Mouse (Mus musculus) thymus, postnatal 25 days (tissue): ENCODE data around the gene Grb2.
A peak's percentile ranks its signal among the peaks of the same experiment; 100 is the strongest.

ENCODE experiments used
- DNase-seq: peaks from one replicate; pipeline ENCODE4 v3.0.0; 2022

Grb2 gene

DNA sequence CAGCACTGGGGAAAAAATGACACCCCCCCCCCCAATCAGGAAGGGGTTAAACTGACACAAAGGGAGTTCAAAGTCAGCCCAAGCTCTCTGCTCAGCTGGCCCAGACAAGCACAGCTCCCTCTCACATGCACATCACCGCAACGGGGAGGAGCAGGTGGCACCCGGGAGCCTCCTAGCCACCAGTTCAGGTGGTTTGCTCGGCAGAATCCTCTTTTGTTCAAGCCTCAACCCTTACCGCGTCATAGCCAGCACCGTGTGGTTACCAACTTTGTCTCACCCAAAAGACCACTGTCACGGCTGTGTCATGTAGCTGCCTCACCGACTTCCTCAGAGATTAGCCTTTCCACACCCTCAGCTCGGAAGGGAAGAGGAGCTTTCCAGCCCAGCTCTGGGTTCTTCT lies 65.1 kb downstream of the Grb2 start:
- DNase-seq, result peak; percentile 83

DNA sequence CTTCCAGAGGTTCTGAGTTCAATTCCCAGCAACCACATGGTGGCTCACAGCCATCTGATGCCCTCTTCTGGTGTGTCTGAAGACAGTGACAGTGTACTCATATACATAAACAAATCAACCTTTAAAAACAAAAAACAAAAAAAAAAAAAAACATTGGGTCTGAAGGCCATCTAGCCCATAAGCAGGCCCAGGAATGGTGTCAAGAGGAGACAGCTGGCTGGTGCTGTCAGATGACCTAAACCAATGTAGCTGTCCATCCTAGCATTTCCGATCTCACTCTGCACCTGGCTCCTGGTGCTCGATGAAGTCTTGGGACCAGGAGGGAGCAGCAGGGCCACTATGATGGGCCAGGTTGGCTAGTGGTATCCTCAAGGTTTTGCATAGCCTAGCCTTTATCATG lies 65.7 kb downstream of the Grb2 start:
- no peak for DNase-seq

DNA sequence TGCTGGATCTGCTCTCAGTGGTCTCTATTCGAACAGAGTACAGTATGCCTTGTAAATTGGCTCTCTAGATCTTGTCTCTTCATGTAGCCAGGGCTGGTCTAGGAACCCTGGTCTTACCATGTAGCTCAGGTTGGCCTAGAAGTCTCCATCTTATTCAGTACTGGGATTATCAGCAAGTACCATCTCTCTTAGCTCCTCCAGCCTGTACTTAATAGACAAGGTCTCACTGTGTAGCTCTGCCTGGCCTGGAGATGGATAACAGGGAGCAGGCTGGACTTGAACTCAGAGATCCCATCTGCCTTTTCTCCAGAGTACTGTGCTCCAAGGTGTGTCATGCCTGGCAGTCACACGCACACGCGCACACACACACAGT lies 66.7 kb downstream of the Grb2 start:
- no peak for DNase-seq

DNA sequence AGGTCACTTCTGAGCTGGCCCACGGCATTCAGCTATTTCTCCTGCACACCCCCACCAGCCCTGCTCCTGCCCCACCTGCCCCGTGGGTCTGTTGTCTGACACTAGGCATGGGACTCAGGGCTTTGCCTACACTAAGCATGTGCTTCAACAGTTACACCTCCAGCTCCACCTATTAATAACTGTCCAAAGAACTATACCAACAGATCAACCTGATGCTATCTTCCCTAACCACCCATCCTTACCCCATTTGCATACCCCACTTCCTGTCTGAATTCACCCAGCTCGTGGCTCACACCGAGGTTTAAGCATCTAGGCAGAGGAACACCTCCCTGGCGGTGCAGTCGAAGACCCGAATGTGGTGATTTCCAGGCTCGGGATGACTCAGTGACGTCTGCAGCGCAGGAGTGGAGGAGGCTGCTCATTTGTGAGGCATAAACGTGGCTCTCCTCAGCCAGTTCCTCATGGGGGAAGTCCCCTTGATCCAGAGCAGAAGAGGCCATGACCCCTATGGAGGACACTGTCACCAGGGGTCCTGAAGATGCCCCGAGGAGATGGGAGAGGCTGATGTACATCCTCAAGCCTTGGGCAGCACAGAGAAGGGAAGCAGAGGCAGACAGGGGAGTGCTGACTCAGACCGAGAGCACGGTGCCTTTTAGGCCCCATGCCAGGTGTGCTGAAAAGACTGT lies 67.3 kb downstream of the Grb2 start:
- peak; percentile 70 for DNase-seq

DNA sequence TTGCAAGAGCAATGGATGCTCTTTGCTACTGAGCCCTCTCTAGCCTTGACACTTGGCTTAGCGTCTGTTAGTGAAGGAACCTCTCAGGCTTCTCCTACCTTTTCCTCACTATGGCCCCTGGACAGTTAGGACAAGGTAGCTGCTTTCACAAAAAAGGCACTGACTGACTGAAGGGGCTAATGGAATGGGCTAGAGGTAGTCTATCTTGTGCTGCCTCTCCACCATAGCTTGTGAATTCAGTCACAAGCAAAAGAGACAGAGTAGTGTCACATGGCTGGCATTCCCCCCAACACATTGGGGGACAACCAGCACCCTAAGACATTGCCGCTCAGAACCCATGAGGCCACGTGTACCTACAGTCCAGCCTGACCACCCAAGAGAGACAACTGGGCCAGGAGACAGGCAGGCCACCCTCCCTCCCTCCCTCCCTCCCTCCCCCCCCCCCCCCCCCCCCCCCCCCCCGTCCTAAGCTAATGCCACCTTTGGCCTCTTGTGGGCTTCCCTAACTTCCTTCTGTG lies 68.0 kb downstream of the Grb2 start:
- DNase-seq, result no peak

DNA sequence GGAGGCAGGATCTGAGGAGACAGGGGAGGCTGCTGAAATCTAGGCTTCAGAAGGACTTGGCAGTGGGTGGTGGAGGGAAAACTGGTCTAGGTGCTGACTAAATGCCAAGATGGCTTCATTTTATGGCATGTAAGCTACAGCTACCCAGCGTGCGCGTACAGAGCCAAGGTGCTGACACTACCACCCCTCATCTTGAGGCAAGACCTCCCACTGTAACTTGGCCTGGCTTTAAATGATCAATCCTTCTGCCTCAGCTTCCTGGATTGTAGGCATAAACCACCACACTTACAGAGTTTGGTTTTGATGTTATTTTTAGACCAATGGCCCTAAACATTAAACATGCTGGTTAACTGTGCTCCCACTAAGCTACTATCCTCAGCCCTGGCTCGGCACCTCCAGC lies 68.9 kb downstream of the Grb2 start:
- no peak for DNase-seq

DNA sequence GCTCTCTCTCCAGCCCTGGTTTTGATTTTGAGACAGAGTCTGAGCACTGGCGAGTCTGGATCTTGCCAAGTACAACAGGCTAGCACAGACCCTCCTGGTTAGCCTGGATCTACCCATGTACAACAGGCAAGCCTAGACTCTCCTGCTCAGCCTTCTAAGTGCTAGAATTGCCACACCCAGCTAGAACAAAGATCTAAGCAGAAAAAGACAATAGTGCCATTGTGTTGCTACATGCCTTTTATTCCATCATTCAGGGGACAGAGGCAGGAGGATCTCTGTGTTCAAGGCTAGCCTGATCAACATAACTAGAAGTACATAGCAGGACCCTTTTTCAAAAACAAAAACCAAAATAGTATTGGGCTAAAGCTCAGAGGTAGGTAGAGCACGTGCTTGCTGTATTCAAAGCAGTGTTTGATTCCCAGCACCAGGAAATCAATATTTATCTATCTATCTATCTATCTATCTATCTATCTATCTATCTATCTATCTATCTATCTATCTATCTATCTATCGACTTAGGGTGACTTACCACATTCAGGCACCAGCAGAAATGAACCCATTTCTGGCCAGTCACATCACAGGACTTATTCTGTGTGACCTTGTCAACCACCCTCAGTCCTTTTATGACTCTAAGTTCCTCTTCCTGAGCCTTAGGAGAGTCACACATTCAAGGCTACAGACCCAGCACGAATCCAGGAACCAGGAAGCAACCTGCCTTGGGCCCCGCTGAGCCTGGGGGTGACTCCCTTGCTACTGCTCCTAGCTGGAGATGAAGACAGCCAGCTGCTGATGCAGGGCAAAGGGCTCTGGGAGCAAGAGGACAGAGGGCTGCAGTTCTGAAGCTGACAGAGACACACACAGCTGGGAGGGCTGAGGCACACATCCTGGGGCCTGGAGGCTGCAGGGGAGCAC lies 69.6 kb downstream of the Grb2 start:
- no peak for DNase-seq

DNA sequence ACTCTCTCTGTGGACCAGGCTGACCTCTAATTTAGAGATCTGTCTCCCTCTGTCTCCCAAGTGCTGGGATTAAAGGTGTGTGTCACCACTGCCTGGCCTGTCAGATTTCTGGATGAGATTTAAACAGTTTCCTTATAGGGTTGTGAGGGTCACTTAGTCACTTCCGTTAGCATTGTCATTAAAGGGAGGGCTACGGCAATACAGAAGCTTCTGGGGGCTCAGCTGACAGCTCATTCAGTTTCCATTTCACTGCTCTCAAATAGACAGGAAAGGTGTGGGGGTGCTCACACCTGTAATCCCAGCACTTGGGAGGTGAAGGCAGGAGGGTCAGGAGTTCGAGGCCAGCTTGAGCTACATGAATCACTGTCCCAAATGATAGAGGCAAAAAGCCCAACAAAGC lies 71.4 kb downstream of the Grb2 start:
- DNase-seq, result no peak

DNA sequence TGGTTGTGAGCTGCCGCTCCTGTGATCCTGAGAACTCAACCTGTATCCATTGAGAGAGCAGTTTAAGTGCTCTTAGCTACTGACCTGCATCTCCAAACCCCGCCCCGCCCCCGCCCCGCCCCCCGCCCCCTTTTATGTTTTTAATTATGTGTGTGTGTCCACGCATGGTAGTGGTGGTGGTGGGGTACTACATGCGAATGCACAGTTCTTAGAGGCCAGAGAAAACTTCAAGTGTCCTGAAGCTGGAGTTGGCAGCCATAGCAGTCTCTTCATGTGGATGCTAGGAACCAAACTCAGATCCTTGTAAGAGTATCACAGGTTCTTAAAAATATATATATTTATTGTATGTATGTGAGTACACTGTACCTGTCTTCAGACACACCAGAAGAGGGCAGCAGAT lies 72.9 kb downstream of the Grb2 start:
- no peak for DNase-seq

DNA sequence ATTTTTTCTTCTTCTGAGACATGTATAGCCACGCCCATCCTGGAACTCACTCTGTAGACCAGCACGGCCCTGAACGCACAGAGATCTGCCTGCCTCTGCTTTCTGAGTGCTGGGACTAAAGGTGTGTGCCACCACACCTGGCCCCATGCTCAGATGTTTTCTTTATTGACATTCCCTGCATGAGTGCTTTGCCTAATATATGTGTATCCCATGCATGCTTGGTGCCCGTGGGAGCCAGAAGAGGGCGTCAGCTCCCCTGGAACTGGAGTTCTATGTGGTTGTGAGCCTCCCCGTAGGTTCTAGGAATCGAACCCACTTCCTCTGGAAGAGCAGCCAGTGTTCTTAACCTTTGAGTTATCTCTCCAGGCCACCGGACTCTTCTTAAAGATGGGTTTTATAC lies 73.4 kb downstream of the Grb2 start:
- no peak for DNase-seq

DNA sequence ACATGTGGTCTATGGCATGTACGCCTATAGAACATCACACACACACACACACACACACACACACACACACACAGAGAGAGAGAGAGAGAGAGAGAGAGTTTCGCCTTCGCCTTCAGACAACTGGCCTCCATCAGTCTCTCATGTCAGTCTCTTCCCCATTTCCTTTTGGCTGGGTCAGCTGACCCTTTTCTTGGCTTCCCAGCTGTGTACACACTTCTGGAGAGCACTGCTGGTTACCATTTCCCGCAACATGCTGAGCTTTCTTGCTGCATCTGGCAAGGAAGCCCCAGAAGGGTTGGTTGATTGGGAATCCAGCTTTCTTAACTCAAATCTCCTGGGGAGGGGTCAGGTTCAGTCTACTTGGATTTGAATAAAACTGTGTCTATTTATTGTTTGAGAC lies 74.3 kb downstream of the Grb2 start:
- no peak for DNase-seq

DNA sequence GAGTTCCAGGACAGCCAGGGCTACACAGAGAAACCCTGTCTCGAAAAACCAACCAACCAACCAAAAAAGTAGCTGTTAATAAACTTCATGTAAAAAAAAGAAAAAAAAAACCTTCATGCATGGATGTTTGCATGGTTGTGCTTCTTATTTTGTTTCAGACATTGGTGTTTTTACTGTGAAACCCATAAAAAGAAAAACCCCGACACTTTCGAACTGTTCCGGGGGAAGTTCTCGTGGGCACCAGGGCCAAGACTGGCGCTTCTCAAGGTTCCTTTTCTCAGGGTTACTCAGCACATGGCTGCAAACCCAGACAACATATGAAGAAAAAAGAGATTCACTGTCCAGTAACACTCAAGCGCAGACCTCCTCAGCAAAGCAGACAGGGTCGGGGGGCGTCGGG lies 75.5 kb downstream of the Grb2 start:
- DNase-seq, result no peak

DNA sequence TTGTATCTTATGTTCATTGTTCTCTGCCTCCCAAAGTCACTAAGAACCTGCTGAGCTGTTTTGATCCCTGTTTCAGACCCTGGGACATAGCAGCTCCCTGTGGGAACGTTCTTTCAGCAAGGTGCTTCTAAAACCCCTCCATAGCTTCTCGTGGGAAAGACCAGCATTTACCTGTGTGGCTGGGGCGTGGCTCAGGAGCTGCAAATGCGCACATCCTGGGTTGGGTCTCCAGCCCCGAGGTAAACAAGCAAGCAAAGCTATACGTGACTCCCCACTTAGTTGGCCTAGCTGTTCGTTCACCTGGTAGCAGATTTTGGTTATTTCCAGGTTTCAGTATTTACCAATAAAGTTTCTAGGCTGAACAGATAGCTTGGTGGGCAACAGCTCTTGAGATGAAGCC lies 76.2 kb downstream of the Grb2 start:
- DNase-seq, result no peak

DNA sequence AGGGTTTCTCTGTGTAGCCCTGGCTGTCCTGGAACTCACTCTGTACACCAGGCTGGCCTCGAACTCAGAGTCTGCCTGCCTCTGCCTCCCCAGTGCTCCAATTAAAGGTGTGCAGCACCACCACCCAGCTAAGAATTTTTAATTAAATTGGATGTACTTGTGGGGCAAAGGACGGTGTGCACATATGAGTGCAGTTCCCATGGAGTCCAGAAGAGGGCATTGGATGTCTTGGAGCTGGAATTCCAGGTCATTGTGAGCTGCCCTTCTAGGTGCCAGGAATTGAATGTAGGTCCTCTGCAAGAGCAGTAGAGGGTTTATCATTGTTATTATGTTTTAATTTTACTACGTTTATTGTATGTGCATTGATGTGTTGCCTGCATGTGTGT lies 76.9 kb downstream of the Grb2 start:
- peak; percentile 49 for DNase-seq

DNA sequence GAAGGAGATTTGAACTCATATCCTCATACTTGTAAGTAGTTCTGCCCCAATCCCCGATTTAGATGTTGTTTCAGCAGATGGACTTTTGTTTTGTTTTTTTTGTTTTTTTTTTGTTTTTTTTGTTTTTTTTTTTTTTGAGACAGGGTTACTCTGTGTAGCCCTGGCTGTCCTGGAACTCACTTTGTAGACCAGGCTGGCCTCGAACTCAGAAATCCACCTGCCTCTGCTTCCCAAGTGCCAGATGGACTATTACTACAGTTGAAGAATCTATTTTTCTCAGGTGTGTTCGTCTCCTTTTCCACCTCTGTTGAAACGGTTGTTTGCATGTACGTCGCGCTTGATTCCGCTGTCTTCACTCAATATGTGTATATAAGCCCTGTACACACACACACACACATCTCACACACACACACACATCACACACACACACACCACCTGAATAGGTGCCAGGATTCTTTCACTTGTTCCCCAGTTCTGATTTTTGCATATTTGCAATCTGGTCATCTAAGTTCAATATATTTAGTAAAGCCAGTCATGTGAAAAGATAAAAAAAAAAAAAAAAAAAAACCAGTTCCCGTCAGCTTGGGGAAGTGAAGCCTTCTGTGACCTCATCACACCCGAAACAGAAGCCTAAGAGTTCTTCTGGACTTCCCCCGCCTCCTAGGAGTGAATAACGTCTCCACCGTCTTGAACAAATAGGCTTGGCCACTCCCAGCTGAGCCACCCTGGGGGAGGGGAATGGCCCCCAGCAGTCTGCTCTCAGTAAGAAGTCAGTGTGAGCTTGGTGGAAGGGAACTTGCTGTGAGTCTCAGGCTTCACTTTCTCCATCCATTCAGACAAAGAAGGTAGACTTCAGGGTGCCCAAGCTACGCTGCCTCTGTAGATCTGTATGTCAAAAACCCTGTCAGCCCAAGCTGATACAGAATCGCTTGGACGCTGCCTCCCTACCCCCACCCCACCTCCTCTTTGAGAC lies 77.6 kb downstream of the Grb2 start:
- DNase-seq, result no peak

DNA sequence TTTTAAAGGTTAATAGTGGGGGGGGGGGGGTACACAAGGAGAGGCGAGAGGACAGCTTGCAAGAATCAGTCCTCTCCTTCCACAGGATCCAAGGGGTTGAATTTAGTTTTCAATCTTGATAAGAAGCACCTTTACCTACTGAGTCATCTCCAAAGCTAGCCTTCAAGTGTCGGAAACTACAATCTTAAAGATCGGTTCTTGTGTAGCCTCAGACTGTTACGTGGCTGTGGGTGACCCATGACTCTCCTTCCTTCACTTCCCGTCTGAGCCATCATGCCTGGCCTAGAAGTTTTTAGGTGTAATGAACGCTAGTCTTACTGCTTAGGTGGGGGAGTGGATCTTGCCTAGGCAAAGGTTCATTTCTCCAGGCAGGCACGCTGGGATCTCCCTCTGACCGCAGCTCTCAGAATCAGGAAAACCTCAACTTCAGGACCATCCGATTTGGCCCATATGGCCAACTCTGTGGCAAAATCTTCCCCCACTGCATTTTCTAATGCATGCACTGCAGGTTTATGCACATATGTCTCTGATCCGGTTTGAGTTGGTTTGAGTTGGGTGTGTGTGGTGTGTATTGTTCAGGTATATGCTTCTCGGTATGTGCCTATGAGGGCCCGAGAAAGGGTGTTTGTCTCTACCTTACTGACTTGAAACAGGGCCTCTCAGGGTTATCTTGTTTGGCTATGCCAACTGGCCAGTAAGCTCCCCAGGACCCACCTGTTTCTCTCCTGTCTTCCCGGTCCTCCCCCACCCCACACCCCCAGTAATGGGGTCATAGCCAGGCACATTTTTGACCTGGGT lies 78.5 kb downstream of the Grb2 start:
- no peak for DNase-seq

DNA sequence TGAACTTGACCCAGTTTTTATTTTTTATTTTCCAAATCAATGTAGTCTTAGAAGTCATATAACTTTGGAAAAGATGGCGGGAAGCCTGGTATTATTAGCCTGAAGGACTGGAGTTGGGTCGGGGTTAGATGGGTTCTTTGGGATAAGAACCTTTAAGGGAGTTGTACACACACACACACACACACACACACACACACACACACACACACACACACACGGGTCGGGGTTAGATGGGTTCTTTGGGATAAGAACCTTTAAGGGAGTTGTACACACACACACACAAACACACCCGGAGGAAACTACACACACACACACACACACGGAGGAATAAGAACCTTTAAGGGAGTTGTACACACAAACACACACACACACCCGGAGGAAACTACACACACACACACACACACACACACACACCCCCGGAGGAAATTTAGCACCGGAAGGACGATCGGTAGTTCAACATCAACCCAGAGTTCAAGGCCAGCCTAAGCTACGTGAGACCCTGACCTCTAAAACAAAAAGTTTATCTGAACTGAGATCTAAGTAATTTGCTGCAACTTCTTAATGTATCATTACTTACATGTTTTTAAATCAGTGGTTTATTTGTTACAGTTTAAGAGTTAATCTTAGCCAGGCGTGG lies 79.8 kb downstream of the Grb2 start:
- DNase-seq, result no peak

DNA sequence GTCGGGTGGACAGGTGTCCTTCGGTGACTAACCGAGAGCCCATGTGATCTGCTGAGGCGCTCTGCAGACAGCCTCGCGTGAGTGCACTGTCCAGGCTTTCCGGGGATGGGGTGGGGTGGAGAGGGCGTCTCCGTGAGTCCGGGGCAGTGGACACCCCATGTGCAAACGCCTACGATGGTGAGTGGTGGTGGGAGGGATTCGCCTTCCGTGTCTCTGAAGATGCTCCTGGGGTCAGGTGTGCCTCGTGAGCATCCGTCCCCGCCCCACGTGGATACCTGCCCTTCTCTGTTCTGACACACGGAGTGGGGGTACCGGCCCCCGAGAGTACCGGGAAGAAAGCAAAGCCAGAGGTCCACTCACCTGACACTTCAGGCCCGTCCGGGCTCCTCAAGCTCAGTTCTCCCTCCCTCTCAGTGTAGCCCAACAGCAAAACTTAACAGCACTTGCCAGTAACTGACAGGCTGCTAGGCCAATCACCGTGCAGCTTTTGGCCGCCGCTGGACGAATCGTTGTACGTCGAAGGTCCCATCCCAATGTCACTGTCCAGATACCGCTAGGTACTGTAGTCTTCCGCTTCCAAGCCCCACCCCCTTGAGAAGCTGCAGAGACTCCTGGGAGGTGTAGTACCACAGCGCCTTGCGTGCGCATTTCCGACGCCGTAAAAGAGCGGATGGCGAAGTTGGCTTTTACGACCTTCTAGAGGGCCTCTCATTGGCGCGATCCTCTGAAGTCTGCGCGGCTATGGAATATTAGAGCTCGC lies 80.5 kb downstream of the Grb2 start, which contains the start of gene Slc25a19:
Slc25a19 (minus strand) TSS at position 591 of the 760 bp plus-strand sequence.
- DNase-seq, result peak; percentile 97

DNA sequence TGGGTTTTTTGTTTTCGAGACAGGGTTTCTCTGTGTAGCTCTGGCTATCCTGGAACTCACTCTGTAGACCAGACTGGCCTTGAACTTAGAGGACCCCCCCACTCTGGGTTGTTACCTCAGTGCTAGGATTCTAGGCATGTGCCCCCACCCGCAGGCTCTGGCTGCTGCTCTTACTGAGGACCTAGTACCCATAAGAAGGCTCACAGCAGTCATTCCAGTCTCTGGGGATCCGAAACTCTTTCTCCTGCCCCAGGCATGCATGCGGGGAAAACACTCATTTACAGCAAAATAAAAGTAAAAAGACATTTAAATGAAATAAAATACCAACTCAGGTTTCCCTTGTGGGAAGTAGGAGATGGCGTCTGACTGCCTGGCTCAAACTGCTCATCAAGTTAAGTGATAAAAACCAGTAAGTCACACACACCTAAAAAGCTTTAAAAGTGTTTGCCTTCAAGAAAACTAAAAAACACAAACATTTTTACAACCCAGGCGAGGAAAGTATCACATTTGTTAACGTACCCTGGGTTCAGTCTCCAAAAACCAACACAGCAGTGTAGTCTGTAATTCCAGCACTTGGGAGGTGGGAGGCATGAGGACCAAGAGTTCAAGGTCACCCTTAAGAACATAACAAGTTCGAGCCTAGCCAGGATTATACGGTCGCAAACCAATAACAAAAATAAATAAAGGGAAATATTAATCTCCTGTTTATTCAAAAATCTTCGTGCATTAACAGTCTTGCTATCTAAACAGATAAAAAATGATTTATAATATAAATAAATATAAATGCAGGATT lies 81.4 kb downstream of the Grb2 start:
- DNase-seq, result no peak

DNA sequence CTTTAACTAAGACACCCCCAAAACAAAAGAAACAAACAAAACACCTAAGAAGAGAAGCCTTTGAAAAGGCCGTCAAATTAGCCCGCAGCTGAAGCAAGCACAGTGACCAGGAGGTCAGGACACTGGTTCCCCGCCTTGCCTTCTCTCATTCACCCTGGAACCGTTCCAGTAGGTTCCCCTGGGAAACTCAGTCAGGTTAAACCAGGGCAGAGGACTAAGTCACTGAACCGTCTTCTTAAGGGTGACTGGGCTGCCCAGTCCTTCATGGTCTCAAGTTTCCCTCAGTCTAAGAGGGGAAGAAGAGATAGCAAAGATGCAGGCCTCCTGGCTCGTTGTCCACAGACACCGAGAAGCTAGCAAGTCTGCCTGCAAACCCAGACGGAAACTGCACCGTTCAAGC lies 82.5 kb downstream of the Grb2 start:
- no peak for DNase-seq
